Comparison of ENCODE assay signal across 8 mouse cellular contexts in the genomic region with DNA sequence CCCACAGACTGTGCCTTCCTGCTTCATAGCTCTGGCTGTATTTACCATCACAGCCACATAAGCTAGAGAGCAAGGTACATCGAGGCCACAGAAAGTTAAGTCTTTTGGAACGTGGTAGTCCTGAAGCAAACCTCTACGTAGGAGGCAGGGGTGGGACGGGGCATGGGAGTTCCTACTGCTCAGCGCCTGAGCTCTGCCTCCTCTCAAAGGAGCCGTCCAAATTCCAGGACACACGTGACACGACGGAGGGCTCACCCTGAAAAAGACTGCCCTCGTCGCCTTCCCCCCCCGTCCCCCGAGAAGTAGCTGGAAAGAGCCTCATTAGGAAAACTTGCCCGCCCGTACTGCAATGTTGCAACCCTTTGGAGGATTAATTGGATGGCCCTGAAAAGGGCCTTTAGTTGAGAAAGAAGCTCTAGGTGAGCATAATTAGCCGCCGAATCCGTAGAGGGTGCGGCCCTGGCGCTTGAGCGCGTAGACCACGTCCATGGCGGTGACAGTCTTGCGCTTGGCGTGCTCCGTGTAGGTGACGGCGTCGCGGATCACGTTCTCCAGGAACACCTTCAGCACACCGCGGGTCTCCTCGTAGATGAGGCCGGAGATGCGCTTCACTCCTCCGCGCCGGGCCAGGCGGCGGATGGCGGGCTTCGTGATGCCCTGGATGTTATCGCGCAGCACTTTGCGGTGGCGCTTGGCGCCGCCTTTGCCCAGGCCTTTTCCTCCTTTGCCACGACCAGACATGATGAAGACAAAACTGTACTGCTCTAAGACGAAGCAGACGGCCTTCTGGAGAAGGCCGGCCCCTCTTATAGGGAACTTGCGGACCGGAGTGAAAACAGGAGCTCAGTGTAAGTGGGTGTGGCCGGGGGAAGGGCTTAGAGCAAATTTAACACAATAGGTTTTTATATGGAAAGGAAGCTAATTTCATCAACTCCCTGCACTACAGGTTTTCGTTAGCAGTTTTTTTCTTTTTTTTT. TPM values are rescaled to one million over a fixed set of nuclear protein-coding genes. Genes with fewer than 3 reads are reported as not detected.
DNase-seq lines count a peak whose midpoint lies in the region; ATAC-seq and TF ChIP-seq lines count a peak whose summit lies in the region.
"Not testable (repeated sequence)": the region's sequence is repeated elsewhere in the genome, so short reads cannot be mapped to it uniquely, and the experiment has no call there.

Hist1h4n (minus strand) TSS at position 779 of the 977 bp plus-strand sequence.

- H3K9ac ChIP-seq in embryonic facial prominence, embryonic 11.5 days (replicated peaks; ENCODE audit: low read length); hindbrain, embryonic 15.5 days; neural tube, embryonic 12.5 days: not testable (repeated sequence)

- TF ChIP-seq CTCF in lung, adult 2 months (IDR thresholded peaks at IDR 0.05; ENCODE audit: insufficient read depth, low read length) = not testable (repeated sequence)

- DNase-seq in embryonic facial prominence, embryonic 11.5 days (ENCODE audit: low spot score); gastrocnemius, postnatal 4 days (ENCODE audit: low spot score in 2 of 2); lung, adult 2 months; thymus, postnatal 0 days (ENCODE audit: low spot score): not testable (repeated sequence)
- peak; percentile 17 to 26 for DNase-seq in layer of hippocampus, postnatal 14 days (ENCODE audit: low spot score in 2 of 2)

- WGBS in embryonic facial prominence, embryonic 11.5 days = under 1% methylated on average over 20 of the region's 58 CpGs
- 0% methylated on average over 27 of the region's 58 CpGs for WGBS in hindbrain, embryonic 15.5 days
- WGBS in lung, adult 2 months = under 1% methylated on average over 27 of the region's 58 CpGs
- under 1% methylated on average over 28 of the region's 58 CpGs for WGBS in neural tube, embryonic 12.5 days

- not testable (repeated sequence) for H3K4me1 ChIP-seq in embryonic facial prominence, embryonic 11.5 days (ENCODE audit: control insufficient read depth, insufficient read depth, low read length); hindbrain, embryonic 15.5 days (replicated peaks); lung, adult 2 months (ENCODE audit: control insufficient read depth, insufficient read depth, low read length); neural tube, embryonic 12.5 days

- not testable (repeated sequence) for H3K27ac ChIP-seq in embryonic facial prominence, embryonic 11.5 days (replicated peaks; ENCODE audit: low read depth, low read length); hindbrain, embryonic 15.5 days (replicated peaks); neural tube, embryonic 12.5 days

- not testable (repeated sequence) for H3K27me3 ChIP-seq in embryonic facial prominence, embryonic 11.5 days (ENCODE audit: control insufficient read depth, insufficient read depth, low read length); hindbrain, embryonic 15.5 days; neural tube, embryonic 12.5 days (replicated peaks)

- not testable (repeated sequence) for H3K4me2 ChIP-seq in embryonic facial prominence, embryonic 11.5 days (ENCODE audit: low read depth, low read length)
- peak within 1 kb of the TSS; percentile 49 for H3K4me2 ChIP-seq in hindbrain, embryonic 15.5 days
- peak within 1 kb of the TSS; percentile 47 for H3K4me2 ChIP-seq in neural tube, embryonic 12.5 days (replicated peaks)

- peak; percentile 41; the same call in 1 of the 2 replicates for TF ChIP-seq POLR2A in lung, adult 2 months (IDR thresholded peaks at IDR 0.05; ENCODE audit: borderline replicate concordance, extremely low read depth, low read depth, low read length)

- H3K4me3 ChIP-seq in embryonic facial prominence, embryonic 11.5 days (ENCODE audit: low read depth, low read length); lung, adult 2 months (replicated peaks; ENCODE audit: extremely low read depth, low read depth, low read length); neural tube, embryonic 12.5 days: not testable (repeated sequence)
- H3K4me3 ChIP-seq in hindbrain, embryonic 15.5 days = peak within 1 kb of the TSS; percentile 27

- H3K9me3 ChIP-seq in embryonic facial prominence, embryonic 11.5 days (replicated peaks; ENCODE audit: control insufficient read depth, low read length); hindbrain, embryonic 15.5 days; neural tube, embryonic 12.5 days: not testable (repeated sequence)

- not testable (repeated sequence) for H3K36me3 ChIP-seq in embryonic facial prominence, embryonic 11.5 days (replicated peaks; ENCODE audit: control insufficient read depth, insufficient read depth, low read depth, low read length); hindbrain, embryonic 15.5 days; neural tube, embryonic 12.5 days

- ATAC-seq in activated CD4-positive, CD25-positive, alpha-beta regulatory T cell, adult 4 months = peak; percentile 51
- peak; percentile 87 for ATAC-seq in embryonic facial prominence, embryonic 11.5 days (replicated peaks; ENCODE audit: insufficient number of reproducible peaks, low FRiP score, low TSS enrichment, low read depth)
- peak; percentile 90 for ATAC-seq in hindbrain, embryonic 15.5 days (ENCODE audit: low FRiP score, low read depth)
- peak; percentile 74 for ATAC-seq in neural tube, embryonic 12.5 days (ENCODE audit: low FRiP score, low read depth)

RNA-seq across cellular contexts. Expression of gene Hist1h4n, which starts in this region (rescaled TPM):
- polyA plus RNA-seq in activated CD4-positive, CD25-positive, alpha-beta regulatory T cell, adult 4 months (2017; shearing (Covaris generic)) = 10 to 100 TPM in 1 of 2 experiments, not detected in 1; 15.9 TPM
- polyA plus RNA-seq in embryonic facial prominence, embryonic 11.5 days (2014; fragmentation: Nextera tagmentation; extraction: Ambion mirVana) = 13.9 and 16.6 TPM in 2 replicates
- 100 to 1,000 TPM in 1 of 2 experiments, 10 to 100 TPM in 1; 93.9 to 147 TPM for total RNA-seq in gastrocnemius, postnatal 4 days (2021)
- 4.9 and 7.7 TPM in 2 replicates for polyA plus RNA-seq in hindbrain, embryonic 15.5 days (2015; fragmentation: Nextera tagmentation; extraction: Ambion mirVana)
- 10 to 100 TPM; 30.8 to 35.7 TPM for total RNA-seq in layer of hippocampus, postnatal 14 days (2021)
- 11.1 and 13.7 TPM in 2 replicates for polyA plus RNA-seq in lung, adult 2 months (2012; rRNA removed)
- polyA plus RNA-seq in neural tube, embryonic 12.5 days (2016; fragmentation: Nextera tagmentation; extraction: Ambion mirVana) = 11.4 and 12.4 TPM in 2 replicates
- polyA plus RNA-seq in thymus, postnatal 0 days (2015; fragmentation: Nextera tagmentation; extraction: Ambion mirVana) = 35.0 and 40.5 TPM in 2 replicates
